Mouse (Mus musculus) bone marrow macrophage, adult 2 months (primary cell): ENCODE measurements around the gene Stim2.

Experiments
- CTCF ChIP-seq: IDR thresholded peaks from 2 replicates; pipeline ENCODE4 v1.5.1; 2012; ENCODE audit warnings: low read depth, mild to moderate bottlenecking, low read length, moderate library complexity
- POLR2A ChIP-seq: IDR thresholded peaks from 2 replicates; pipeline ENCODE4 v1.6.1; 2012; ENCODE audit warnings: mild to moderate bottlenecking, low read depth, low read length, borderline replicate concordance

- TF ChIP-seq CTCF (no peak), POLR2A (no peak)
Observed at GRCm38 (mm10) chr5:53999831-54000230, 1.5 kb downstream of the Stim2 start.
